Mouse (Mus musculus) ES-Bruce4 (cell line): Measurements from ENCODE around the gene Zfp511. TPM values are rescaled to one million over a fixed set of nuclear protein-coding genes. Genes with fewer than 3 reads are reported as not detected.

Experiments used
- H3K27ac ChIP-seq: 2 replicates; pipeline ENCODE4 v1.5.1; 2012; ENCODE audit warnings: low read length, inconsistent platforms; ENCODE audit not compliant: insufficient read depth
- H3K27me3 ChIP-seq: 2 replicates; pipeline ENCODE4 v1.6.1; 2012; ENCODE audit warnings: mild to moderate bottlenecking, low read length, inconsistent platforms; ENCODE audit not compliant: control insufficient read depth, poor library complexity, insufficient read depth, severe bottlenecking
- H3K36me3 ChIP-seq: 2 replicates; pipeline ENCODE4 v1.6.1; 2012; ENCODE audit warnings: inconsistent platforms, mild to moderate bottlenecking, low read length, moderate library complexity; ENCODE audit not compliant: control insufficient read depth, poor library complexity, insufficient read depth, severe bottlenecking
- H3K4me1 ChIP-seq: one replicate; pipeline ENCODE4 v1.8.1; 2011; ENCODE audit warnings: low read length; ENCODE audit not compliant: control insufficient read depth, insufficient read depth
- H3K4me3 ChIP-seq: 2 replicates; pipeline ENCODE4 v1.5.1; 2011; ENCODE audit warnings: low read depth, mild to moderate bottlenecking, low read length
- H3K9ac ChIP-seq: 2 replicates; pipeline ENCODE4 v1.6.1; 2012; ENCODE audit warnings: low read depth, mild to moderate bottlenecking, inconsistent platforms; ENCODE audit not compliant: poor library complexity, severe bottlenecking
- H3K9me3 ChIP-seq: replicated peaks from 2 replicates; pipeline ENCODE4 v1.6.1; 2012; ENCODE audit warnings: mild to moderate bottlenecking, low read length, inconsistent platforms; ENCODE audit not compliant: control insufficient read depth, poor library complexity, insufficient read depth, severe bottlenecking
- CTCF ChIP-seq: IDR thresholded peaks from one replicate; pipeline ENCODE4 v1.8.1; 2011; ENCODE audit warnings: low read depth, low read length
- EP300 ChIP-seq: IDR thresholded peaks from 2 replicates; pipeline ENCODE4 v1.6.1; 2011; ENCODE audit warnings: low read depth, low read length; ENCODE audit not compliant: insufficient read depth
- POLR2A ChIP-seq: IDR thresholded peaks from one replicate; pipeline ENCODE4 v1.8.1; 2011; ENCODE audit warnings: low read length; ENCODE audit not compliant: insufficient read depth
- polyA plus RNA-seq: library from polyadenylated mRNA; stranded (reverse); fragments of >200 nt; gene quantifications from 2 replicates; pipeline ENCODE4 v1.2.4, GENCODE M21; 2011; ENCODE audit warnings: low read depth; ENCODE audit not compliant: missing spikeins, insufficient read depth, insufficient read length

Gene Zfp511
- polyA plus RNA-seq, 1 experiment: 25.4 TPM

DNA sequence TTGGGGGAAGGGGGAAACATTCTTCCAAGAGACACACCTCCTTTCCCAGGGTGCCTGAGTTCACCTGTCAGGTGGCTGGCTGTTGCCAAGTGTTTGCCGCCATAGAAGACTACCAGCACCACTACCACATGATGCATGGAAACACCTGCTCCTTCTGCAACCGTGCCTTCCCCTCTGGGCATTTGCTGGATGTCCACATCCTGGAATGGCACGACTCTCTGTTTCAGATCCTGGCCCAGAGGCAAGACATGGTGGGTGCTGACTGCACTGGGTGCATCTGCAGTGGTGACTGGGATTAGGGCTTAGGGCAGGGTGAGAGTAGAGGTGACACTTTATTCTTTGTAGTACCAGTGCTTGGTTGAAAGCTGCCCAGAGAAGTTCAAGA, 972 bp downstream of the Zfp511 start:
- no peaks in the 10 kb centered on the region for H3K9me3 ChIP-seq
- no peak overlapping the region for H3K9ac ChIP-seq
- no peaks in the 10 kb centered on the region for H3K27me3 ChIP-seq
- TF ChIP-seq EP300 (no peak), POLR2A (no peak), CTCF (no peak)
- no peaks in the 10 kb centered on the region for H3K4me1 ChIP-seq
- no peaks in the 10 kb centered on the region for H3K36me3 ChIP-seq
- H3K4me3 ChIP-seq: peak overlapping the region; percentile 77
- H3K27ac ChIP-seq: no peak overlapping the region

DNA sequence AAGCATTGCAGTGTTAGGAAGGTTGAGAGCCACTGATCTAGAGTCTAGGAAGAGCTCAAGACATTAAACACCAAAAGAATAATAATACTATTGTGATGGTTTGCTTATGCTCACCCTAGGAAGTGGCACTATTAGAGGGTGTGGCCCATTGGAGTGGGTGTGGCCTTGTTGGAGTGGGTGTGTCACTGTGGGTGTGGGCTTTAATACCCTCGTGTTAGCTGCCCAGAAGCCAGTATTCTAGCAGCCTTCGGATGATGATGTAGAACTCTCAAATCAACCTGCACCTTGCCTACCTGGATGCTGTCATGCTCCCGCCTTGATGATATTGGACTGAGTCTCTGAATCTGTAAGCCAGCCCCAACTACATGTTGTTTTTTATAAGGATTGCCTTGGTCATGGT, 6.5 kb downstream of the Zfp511 start:
- Histone ChIP-seq H3K4me1 (no peaks in the 10 kb centered on the region), H3K4me3 (no peak overlapping the region), H3K27me3 (peaks cover 4% of the 10 kb centered on the region), H3K27ac (no peak overlapping the region), H3K36me3 (no peaks in the 10 kb centered on the region), H3K9me3 (no peaks in the 10 kb centered on the region), H3K9ac (no peak overlapping the region)
- TF ChIP-seq EP300: no peak
- no peak for TF ChIP-seq POLR2A
- TF ChIP-seq CTCF: no peak

DNA sequence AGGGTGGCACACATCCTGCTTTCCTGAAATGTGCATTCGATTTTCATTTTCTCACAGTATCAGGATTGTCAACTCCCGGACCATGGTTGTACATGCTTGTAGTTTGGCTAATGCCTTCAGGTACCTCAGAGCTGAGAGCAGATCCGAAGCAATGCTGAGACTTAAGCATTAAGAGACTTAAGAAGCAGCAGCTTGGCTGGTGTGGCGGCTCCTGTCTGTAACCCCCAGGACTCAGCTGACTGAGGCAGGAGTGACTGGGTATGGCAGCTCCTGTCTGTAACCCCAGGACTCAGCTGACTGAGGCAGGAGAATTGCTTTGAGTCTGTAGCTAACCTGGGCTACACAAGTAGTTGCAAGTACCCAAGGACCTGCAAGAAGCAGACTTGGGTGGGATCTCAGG, 9.4 kb downstream of the Zfp511 start:
- no peaks in the 10 kb centered on the region for H3K9me3 ChIP-seq
- no peaks in the 10 kb centered on the region for H3K36me3 ChIP-seq
- peaks cover 17% of the 10 kb centered on the region for H3K27me3 ChIP-seq
- no peaks in the 10 kb centered on the region for H3K4me1 ChIP-seq
- TF ChIP-seq EP300 (no peak), CTCF (no peak), POLR2A (no peak)
- H3K9ac ChIP-seq: no peak overlapping the region
- no peak overlapping the region for H3K27ac ChIP-seq
- no peak overlapping the region for H3K4me3 ChIP-seq

DNA sequence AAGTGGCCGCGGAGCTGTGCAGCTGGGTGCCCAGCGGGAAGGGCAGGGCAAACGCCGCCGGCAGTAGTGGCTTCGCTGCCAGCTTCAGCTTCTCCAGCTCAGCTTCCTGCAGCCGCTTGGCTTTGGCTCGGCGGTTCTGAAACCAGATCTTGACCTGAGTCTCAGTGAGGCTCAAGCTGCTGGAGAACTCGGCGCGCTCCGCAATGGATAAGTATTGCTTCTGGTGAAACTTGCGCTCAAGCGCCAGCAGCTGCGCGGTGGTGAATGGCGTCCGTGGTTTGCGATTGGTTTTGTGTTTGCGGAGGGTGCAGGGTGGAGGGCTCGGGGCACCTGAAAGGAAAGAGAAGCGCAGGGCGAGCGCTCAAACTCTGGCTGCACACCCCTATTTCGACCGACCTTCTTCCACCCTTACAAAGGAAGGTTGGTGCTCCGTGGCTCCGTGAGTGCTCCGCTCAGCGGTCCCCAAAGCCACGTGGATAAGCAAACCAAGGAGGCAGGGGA, 11.7 kb downstream of the Zfp511 start:
- peaks cover 22% of the 10 kb centered on the region for H3K27me3 ChIP-seq
- peak overlapping the region; percentile 39 for H3K4me3 ChIP-seq
- no peaks in the 10 kb centered on the region for H3K9me3 ChIP-seq
- H3K9ac ChIP-seq: no peak overlapping the region
- TF ChIP-seq POLR2A (no peak), CTCF (no peak), EP300 (no peak)
- H3K27ac ChIP-seq: no peak overlapping the region
- no peaks in the 10 kb centered on the region for H3K36me3 ChIP-seq
- H3K4me1 ChIP-seq: no peaks in the 10 kb centered on the region

DNA sequence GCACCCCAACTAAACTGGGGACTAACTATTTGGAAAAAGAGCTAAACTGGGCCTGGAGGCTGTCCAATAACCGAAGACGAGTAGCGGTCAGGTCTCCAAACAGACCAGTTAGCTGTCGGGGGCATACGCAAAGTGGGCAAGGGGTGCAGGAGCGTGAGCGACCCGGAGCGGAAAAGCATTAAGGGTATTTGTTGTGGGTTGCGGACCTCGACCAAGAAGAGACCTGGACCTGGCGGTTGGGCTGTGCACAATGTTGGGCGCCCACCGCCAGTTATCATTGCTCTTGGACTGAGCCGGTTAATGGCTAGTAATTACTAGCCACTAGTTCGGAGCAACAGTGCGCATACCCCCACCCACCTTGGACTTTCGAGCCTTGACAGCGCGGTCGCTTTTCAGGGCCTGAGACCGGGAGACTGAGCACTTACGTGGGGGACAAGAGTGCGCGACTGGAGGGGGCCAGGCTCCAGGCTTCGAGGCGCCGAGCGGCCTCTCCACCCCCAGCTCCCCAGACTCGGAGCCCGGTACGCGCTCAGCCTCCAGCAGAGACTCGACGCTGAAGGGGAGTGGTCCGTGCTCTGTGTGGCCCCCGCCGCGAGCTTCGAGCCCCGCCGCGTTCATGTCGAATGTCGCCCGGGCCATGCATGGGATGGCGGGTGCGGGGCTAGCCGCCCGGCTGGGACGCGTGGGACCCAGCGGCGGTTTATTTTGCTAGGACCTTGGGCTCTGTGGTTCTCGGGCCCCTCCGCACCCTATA, 12.3 kb downstream of the Zfp511 start, which contains the start of gene Msx3:
Msx3 (minus strand) TSS at position 729 of the 754 bp plus-strand sequence.
- TF ChIP-seq CTCF (no peak), EP300 (no peak), POLR2A (no peak)
- H3K4me1 ChIP-seq: no peaks in the 10 kb centered on the region
- H3K9ac ChIP-seq: peak within 1 kb of the TSS; percentile 15
- H3K27ac ChIP-seq: no peak within 1 kb of the TSS
- H3K4me3 ChIP-seq: peak within 1 kb of the TSS; percentile 39
- H3K9me3 ChIP-seq: no peaks in the 10 kb centered on the region
- no peaks in the 10 kb centered on the region for H3K36me3 ChIP-seq
- H3K27me3 ChIP-seq: peaks cover 22% of the 10 kb centered on the region

DNA sequence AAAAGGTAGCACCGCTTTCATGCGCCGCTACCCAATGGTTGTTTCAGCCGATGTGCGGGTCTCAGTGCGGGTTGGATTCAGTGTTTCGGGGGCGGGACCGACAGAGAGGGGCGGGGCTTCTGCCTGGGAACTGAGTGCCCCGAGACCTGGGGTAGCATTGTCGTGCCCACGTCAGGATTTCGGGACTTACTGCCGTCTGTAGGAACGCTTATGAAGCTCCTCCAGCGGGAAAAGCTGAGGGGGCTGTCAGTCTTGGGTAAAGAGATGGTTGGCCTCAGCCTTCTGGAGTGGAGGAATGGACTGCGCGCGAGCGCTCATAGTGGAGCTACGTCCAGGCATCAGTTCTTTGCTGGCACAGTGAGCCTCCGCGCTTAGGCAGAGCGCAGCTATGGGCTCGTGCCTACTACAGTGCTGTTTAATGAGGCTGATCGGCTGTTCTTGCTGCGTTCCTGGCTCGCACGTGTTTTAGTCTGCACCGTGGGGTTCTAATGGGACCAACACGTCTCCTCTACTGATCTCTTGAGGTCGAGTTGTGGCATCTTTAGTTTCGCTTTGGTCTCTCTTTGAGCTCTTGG, 13.0 kb downstream of the Zfp511 start:
- Histone ChIP-seq H3K9ac (peak overlapping the region; percentile 15; the same call in 1 of the 2 replicates), H3K9me3 (no peaks in the 10 kb centered on the region), H3K4me3 (peak overlapping the region; percentile 39), H3K4me1 (no peaks in the 10 kb centered on the region), H3K36me3 (no peaks in the 10 kb centered on the region), H3K27me3 (peaks cover 22% of the 10 kb centered on the region), H3K27ac (no peak overlapping the region)
- TF ChIP-seq CTCF: no peak
- no peak for TF ChIP-seq POLR2A
- no peak for TF ChIP-seq EP300
